Mouse (Mus musculus) right cerebral cortex, postnatal 10 days (tissue): ENCODE data around the gene Slco1a4.
"Not testable (repeated sequence)": the region's sequence is repeated elsewhere in the genome, so short reads cannot be mapped to it uniquely, and the experiment has no call there.

ENCODE experiments used
- DNase-seq, 2 experiments: peaks; one replicate each; pipeline ENCODE4 v3.0.0; 2021; ENCODE audit warnings: low spot score in 2 of 2

The Slco1a4 gene

DNA sequence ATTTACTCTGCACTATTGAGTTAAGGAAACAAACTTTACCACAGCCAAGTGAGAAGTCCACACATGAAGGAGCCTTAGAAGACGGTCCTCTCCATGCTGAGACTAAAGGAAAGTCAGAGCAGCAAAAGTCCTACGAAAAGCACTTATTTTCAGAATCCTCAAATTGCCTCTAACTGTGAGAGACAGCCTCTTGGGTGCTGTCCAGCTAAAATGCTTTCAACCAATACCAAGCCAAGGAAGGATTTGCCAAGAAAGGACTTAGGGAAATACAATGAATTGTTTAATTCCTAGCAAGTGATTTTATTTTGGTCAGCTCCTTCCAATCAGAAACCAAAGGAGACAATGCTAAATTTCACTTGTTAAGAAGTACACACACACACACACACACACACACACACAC, at the start of gene Slco1a4:
Gene Slco1a4 (minus strand): TSS at position 115 of the 400 bp plus-strand sequence.
- no peak for DNase-seq

DNA sequence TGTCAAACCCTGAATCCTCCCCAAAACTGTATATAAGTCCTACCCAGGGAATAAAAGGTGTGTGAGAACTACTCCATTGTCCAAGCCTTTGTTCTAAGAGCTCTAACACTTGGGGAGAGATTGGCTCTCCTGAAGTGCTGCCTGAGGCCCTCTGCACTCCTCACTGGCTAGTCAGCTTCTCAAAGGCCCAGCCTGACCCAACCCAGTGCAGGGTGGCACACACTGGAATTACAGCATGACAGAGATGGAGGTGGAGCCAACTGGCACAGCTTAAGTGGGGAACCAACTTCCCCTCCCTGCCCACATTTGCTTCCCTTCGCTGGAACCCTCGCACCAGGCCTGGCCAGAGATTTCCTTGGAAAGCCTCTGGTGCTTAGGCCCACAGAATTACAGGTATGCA, 42.2 kb upstream of the Slco1a4 start:
- no peak for DNase-seq

DNA sequence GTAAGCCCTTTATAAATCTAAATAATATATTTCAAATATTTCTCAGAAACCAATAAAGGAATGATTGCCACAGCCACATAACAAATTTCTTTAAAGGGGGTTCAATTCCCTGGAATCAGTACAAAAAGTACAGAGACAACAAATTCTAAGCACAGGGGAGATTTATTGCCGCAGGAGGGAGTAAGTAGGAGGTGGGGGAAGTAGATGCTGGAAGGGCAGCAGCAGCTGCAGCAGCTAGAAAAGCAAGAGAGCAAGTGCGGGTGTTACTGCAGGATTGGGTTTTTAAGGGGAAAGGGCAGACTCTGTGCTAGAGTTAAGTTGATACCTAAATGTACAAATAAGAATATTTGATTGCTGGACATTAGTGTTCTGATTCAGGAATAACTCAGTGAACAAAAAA, 33.7 kb upstream of the Slco1a4 start:
- DNase-seq = no peak

DNA sequence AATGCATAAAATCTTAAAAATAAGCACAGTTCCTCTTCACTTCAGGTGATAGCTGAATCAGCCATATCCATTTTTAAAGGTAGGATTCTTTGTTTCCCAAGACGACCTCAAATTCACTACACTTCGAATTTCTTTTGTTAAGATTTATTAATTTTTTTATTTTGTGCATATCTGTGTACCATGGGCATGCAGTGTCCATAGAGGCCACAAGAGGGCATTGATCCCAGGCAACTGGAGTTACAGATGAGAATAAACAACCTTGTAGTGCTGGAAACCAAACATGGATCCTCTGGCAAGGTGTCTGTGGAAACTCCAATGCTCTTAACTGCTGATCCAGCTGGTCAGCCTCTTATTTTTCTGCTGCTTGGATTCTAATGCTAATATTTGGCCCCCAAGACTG, 32.2 kb upstream of the Slco1a4 start:
- no peak for DNase-seq

DNA sequence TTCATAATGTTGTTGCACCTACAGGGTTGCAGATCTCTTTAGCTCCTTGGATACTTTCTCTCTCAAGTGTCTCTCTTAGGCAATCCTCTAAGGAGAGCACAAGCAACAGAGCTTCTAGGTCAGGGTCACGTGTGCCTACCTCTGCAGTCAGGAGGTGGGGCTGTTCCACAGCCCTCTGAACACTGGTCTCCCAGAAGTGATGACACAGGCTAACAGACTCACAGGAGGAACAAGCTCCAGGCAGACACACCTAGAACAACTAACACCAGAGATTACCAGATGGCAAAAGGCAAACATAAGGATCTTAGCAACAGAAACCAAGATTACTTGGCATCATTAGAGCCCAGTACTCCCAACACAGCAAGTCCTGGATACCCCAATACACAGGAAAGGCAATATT, 26.6 kb upstream of the Slco1a4 start:
- no peak for DNase-seq

DNA sequence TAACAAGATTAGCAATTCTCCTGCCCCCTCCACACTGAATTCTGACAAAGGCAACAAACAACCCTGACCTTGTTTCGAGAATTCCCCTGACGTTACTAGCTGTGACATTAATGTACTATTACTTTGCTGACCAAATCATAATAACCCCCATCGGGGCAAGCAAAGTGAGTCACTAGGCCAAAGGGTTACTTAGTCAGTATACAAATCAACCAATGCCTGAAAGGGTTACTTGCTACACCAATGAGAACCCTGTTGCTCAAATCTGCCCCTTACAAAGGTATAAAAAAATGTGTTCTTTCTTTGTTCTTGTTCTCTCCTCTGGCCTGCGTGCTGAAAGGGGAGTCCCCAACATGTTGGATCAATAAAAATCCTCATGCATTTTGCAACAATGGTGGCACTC, 19.7 kb upstream of the Slco1a4 start:
- DNase-seq = not testable (repeated sequence)

DNA sequence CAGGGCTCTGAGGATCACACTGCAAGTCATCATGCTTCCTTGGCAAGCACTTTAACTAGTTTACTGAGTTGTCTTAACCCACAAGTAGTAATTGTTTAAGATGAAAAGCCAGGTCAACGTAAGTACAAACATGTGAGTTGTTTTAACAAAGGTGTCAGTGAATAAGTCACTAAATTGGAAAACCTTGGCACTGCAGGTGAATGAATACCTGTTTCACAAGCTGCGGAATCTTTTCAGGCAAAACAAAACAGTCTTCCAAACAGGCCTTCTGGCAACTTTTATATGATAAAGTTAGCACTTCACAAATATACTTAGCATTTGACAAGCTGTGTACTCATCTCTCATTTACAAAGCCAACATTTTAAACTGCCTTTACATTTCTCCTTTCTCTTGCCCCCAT, 15.7 kb upstream of the Slco1a4 start:
- DNase-seq = no peak

DNA sequence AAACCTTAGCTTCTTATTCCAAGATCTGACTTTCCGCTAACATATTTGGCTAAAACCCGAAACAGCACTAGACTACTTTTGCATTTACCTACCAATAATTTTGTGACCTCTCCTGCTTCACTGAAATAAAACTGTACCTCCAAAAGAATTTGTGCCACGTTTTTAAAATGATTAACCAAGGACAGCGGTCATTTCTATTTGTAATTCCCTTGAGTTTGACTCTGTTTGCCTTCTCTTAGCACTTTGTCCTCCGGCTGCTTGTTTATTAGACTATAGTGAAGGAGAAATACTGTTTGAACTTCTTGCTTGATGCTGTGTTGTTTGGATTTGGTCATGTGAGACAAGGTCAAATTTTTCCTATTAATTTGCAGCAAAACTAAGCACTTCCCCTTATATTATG, 12.7 kb upstream of the Slco1a4 start:
- no peak for DNase-seq

DNA sequence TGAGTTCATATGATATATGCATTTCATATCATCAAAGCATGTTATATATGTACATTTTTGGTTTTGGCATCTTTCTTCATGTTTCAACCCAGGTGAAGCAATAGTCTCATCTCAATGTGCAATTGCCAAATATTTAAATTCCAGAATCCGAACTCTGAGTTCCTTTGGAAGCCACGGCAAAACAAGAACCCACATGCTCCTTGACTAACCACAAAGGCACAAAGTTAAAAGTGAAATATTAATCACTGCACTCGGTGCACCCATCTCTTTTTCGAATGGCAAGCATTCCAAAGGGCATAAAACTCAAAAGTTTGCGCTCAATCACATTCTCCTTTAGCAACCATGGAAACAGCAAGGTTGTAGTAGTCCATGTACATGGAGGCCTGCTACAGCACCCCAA, 10.0 kb upstream of the Slco1a4 start:
- DNase-seq = no peak

DNA sequence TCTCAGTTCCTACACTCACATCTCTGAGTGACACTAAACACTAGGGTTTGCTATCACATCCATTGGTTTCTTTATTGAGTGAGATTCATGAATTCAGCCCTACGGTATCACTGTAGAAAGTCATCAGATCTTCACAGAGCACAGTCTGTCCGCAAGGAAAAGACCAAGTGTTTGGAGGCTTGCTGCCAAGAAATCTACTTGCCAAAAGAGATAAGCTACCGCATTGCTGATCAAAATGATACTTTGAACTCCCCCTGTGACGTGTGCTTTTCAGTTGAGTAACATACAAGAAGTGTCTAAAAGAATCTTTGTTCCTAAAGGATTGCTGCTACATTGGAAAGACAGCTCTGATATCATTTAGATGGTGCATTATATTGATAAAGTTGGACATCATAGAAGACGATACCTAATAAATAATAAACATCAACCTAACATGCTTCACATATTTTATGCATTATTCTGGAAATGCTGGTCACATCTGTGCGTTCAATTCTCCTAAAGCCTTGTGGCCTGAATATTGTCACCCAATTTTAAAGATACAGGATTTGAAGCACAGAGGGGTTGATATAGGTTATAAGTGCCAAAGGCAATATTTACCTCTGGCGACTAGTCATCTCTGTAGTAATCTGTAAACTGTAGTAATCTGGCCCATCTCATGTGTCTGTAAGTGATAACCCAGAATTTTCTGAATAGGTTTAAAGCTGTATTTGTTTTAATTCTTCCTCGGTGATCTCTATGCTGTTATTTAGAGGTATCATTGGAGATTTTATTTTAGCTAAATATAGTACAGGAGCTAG, 1.9 kb upstream of the Slco1a4 start:
- DNase-seq = no peak

DNA sequence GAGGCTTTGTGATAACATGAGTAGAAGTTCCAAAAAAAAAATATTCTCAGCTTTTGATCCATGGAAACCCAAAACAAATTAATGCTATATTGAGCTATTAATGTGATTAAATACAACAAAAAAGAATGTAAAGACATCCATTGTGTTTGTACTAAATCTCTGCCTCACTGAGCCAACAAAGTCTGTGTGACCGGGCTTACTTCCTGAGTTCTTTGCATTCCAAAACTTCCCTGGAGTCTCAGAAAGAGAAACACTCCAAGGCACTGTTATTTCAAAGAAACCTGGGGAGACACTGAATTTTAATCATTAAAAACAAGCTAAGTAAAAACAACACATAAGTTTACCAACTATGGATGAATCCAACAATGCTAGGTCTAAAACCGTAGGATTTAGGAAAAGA, 2.4 kb downstream of the Slco1a4 start:
- DNase-seq = no peak

DNA sequence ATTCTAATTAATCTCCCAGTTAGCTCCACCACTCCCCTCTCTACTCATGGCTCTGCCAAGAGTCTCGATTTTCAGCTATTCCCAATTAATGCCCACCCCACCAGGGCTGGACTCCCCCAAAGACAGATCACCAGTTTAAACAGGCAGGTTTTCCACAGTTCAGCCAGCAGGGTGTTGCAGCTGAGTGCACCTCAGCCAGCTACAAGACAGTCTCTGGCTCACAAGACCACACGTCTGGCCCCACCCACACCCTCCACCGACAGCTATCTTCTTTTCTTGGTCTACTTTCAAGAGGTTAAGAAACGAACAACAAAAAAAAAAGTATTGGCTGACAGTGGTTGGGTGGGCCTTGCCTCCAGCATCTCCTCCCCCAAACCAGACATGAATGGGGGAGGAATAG, 6.9 kb downstream of the Slco1a4 start:
- DNase-seq = no peak

DNA sequence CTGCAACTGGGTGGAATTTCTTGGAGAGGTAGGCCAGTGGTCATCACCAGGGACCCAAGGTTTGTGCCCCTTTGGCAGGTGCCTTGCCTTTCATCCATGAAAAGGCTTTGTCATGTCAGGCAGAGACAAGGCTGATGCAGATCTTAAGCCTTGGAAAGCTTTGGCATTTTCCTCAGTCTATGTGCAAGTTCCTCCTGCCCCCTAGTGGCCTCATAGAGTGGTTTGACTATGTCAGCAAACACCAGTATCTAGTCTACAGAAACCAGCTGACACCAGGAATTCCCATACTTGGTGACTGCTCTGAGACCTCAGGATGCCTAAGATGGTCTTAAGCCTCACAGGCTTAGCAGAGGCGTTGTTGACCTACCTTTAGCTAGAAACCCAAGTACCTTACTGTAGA, 58.2 kb downstream of the Slco1a4 start:
- DNase-seq = peak; percentile 23 to 27

DNA sequence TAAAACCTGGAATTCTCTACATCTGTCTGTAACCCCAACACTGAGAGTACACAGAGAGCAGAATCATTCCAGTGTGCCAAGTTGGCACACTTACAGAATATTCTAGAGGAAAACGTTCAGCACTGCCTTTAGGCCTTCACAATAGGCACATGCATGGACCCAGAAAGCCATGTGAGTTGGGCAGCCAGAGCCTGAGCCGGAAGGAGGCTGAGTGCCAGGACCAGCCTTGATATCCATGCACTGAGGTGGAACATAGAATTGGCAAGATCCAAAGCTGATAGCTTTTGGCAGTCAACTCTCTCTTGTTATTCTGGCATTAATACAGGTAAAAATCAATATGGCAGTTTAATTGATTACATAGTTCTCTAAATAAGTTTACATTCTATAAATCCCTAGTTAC, 81.5 kb downstream of the Slco1a4 start:
- no peak for DNase-seq

DNA sequence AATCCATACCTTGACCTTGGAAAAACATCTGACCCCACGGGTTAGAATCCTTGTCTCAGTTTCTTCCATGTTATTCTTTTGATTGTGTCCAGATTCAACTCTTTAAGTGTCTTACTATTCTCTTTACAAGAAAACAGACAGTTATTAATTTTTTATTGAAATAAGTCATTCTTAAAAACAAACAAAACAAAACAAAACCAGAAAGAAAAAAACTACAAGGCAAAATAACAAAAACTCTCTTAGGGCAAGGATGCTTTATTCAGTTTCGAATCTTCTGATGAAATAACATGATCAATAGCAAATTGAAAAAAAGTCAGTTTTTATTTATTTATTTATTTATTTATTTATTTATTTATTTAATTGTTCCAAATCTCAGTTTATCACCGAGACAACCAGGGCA, 82.3 kb downstream of the Slco1a4 start, which contains the start of gene Gm5724:
Gene Gm5724 (minus strand): TSS at position 101 of the 400 bp plus-strand sequence.
- DNase-seq = no peak
